Mouse (Mus musculus): ENCODE measurements around the gene Catsper1. TPM values are rescaled to one million over a fixed set of nuclear protein-coding genes. Genes with fewer than 3 reads are reported as not detected.

Gene Catsper1
- polyA plus RNA-seq (2011; ENCODE audit: insufficient read depth, insufficient read length, low read depth, missing spikeins), result not detected in 2 replicates

GRCm38 (mm10) chr19:5335441-5335840 is at the start of gene Catsper1:
Gene Catsper1, plus strand, starts transcription at chr19:5335741.
- TF ChIP-seq EP300 (IDR thresholded peaks at IDR 0.05; ENCODE audit: insufficient read depth, low read depth, low read length) (no peak), POLR2A (IDR thresholded peaks at IDR 0.05; ENCODE audit: insufficient read depth, low read length) (no peak), CTCF (IDR thresholded peaks at IDR 0.05; ENCODE audit: low read depth, low read length) (no peak)

GRCm38 (mm10) chr19:5294972-5295735 is 40.4 kb upstream of the Catsper1 start, which contains the start of gene Sf3b2:
Gene Sf3b2, minus strand, starts transcription at chr19:5295455.
- peak within 1 kb of the TSS; percentile 76 for H3K9ac ChIP-seq (ENCODE audit: low read depth, poor library complexity, severe bottlenecking)
- H3K27me3 ChIP-seq (ENCODE audit: control insufficient read depth, insufficient read depth, low read length, poor library complexity, severe bottlenecking), result no peaks in the 10 kb centered on the region
- no peaks in the 10 kb centered on the region for H3K9me3 ChIP-seq (replicated peaks; ENCODE audit: control insufficient read depth, insufficient read depth, low read length, poor library complexity, severe bottlenecking)
- TF ChIP-seq CTCF (IDR thresholded peaks at IDR 0.05; ENCODE audit: low read depth, low read length), result peak; percentile 54
- TF ChIP-seq EP300 (IDR thresholded peaks at IDR 0.05; ENCODE audit: insufficient read depth, low read depth, low read length), result no peak
- peak; percentile 87 for TF ChIP-seq POLR2A (IDR thresholded peaks at IDR 0.05; ENCODE audit: insufficient read depth, low read length)
- H3K27ac ChIP-seq (ENCODE audit: insufficient read depth, low read length), result peak within 1 kb of the TSS; percentile 68
- peaks cover 27% of the 10 kb centered on the region for H3K36me3 ChIP-seq (ENCODE audit: control insufficient read depth, insufficient read depth, low read length, poor library complexity, severe bottlenecking)
- H3K4me3 ChIP-seq (ENCODE audit: low read depth, low read length), result peak within 1 kb of the TSS; percentile 93
- H3K4me1 ChIP-seq (ENCODE audit: control insufficient read depth, insufficient read depth, low read length), result peaks cover 2% of the 10 kb centered on the region

More at GRCm38 (mm10) chr19:5335441-5335840, at the start of gene Catsper1:
- Histone ChIP-seq H3K27me3 (ENCODE audit: control insufficient read depth, insufficient read depth, low read length, poor library complexity, severe bottlenecking) (no peaks in the 10 kb centered on the region), H3K4me3 (ENCODE audit: low read depth, low read length) (no peak within 1 kb of the TSS), H3K9me3 (replicated peaks; ENCODE audit: control insufficient read depth, insufficient read depth, low read length, poor library complexity, severe bottlenecking) (no peaks in the 10 kb centered on the region), H3K4me1 (ENCODE audit: control insufficient read depth, insufficient read depth, low read length) (no peaks in the 10 kb centered on the region), H3K36me3 (ENCODE audit: control insufficient read depth, insufficient read depth, low read length, poor library complexity, severe bottlenecking) (no peaks in the 10 kb centered on the region), H3K9ac (ENCODE audit: low read depth, poor library complexity, severe bottlenecking) (no peak within 1 kb of the TSS), H3K27ac (ENCODE audit: insufficient read depth, low read length) (no peak within 1 kb of the TSS)

DNA sequence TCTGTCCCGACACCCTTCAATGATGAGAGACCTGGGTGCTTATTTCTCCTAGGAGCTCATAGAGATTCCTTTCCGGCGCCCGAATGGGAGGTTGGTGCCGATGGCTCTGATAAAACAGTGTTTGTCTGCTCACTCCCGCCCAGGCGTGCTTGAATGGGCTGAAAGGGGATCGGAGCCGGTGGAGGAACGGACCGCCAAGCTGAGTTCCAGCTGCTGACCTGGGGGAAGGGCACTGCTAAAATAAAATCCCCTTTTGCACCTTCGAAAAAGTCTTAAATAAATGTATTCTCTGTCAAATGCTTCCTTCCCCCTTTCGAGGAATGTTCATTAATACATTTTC is 39.8 kb upstream of the Catsper1 start:
- Histone ChIP-seq H3K9me3 (replicated peaks; ENCODE audit: control insufficient read depth, insufficient read depth, low read length, poor library complexity, severe bottlenecking) (no peaks in the 10 kb centered on the region), H3K27ac (ENCODE audit: insufficient read depth, low read length) (peak overlapping the region; percentile 68), H3K36me3 (ENCODE audit: control insufficient read depth, insufficient read depth, low read length, poor library complexity, severe bottlenecking) (peaks cover 22% of the 10 kb centered on the region), H3K9ac (ENCODE audit: low read depth, poor library complexity, severe bottlenecking) (peak overlapping the region; percentile 76), H3K27me3 (ENCODE audit: control insufficient read depth, insufficient read depth, low read length, poor library complexity, severe bottlenecking) (no peaks in the 10 kb centered on the region), H3K4me1 (ENCODE audit: control insufficient read depth, insufficient read depth, low read length) (peaks cover 6% of the 10 kb centered on the region), H3K4me3 (ENCODE audit: low read depth, low read length) (peak overlapping the region; percentile 83)
- TF ChIP-seq EP300 (IDR thresholded peaks at IDR 0.05; ENCODE audit: insufficient read depth, low read depth, low read length) (no peak), CTCF (IDR thresholded peaks at IDR 0.05; ENCODE audit: low read depth, low read length) (no peak), POLR2A (IDR thresholded peaks at IDR 0.05; ENCODE audit: insufficient read depth, low read length) (no peak)

- peaks cover 17% of the 10 kb centered on the region for H3K36me3 ChIP-seq (ENCODE audit: control insufficient read depth, insufficient read depth, low read length, poor library complexity, severe bottlenecking)
- TF ChIP-seq EP300 (IDR thresholded peaks at IDR 0.05; ENCODE audit: insufficient read depth, low read depth, low read length) (no peak), POLR2A (IDR thresholded peaks at IDR 0.05; ENCODE audit: insufficient read depth, low read length) (no peak), CTCF (IDR thresholded peaks at IDR 0.05; ENCODE audit: low read depth, low read length) (no peak)
- no peaks in the 10 kb centered on the region for H3K9me3 ChIP-seq (replicated peaks; ENCODE audit: control insufficient read depth, insufficient read depth, low read length, poor library complexity, severe bottlenecking)
- peak overlapping the region; percentile 76; the same call in 1 of the 2 replicates for H3K9ac ChIP-seq (ENCODE audit: low read depth, poor library complexity, severe bottlenecking)
- H3K27me3 ChIP-seq (ENCODE audit: control insufficient read depth, insufficient read depth, low read length, poor library complexity, severe bottlenecking), result no peaks in the 10 kb centered on the region
- no peak overlapping the region for H3K4me3 ChIP-seq (ENCODE audit: low read depth, low read length)
- H3K27ac ChIP-seq (ENCODE audit: insufficient read depth, low read length), result no peak overlapping the region
- peaks cover 9% of the 10 kb centered on the region for H3K4me1 ChIP-seq (ENCODE audit: control insufficient read depth, insufficient read depth, low read length)
These were observed 38.9 kb upstream of the Catsper1 start for GRCm38 (mm10) chr19:5296630-5297029.

- TF ChIP-seq EP300 (IDR thresholded peaks at IDR 0.05; ENCODE audit: insufficient read depth, low read depth, low read length) (no peak), CTCF (IDR thresholded peaks at IDR 0.05; ENCODE audit: low read depth, low read length) (no peak), POLR2A (IDR thresholded peaks at IDR 0.05; ENCODE audit: insufficient read depth, low read length) (peak; percentile 38)
- H3K27ac ChIP-seq (ENCODE audit: insufficient read depth, low read length), result no peak within 1 kb of the TSS
These were observed 37.4 kb upstream of the Catsper1 start, which contains the start of gene Gal3st3 for GRCm38 (mm10) chr19:5297903-5298800. Gene Gal3st3, plus strand, starts transcription at chr19:5298331.

More at GRCm38 (mm10) chr19:5297903-5298800, 37.4 kb upstream of the Catsper1 start, which contains the start of gene Gal3st3:
- Histone ChIP-seq H3K9ac (ENCODE audit: low read depth, poor library complexity, severe bottlenecking) (peak within 1 kb of the TSS; percentile 23), H3K9me3 (replicated peaks; ENCODE audit: control insufficient read depth, insufficient read depth, low read length, poor library complexity, severe bottlenecking) (no peaks in the 10 kb centered on the region), H3K27me3 (ENCODE audit: control insufficient read depth, insufficient read depth, low read length, poor library complexity, severe bottlenecking) (no peaks in the 10 kb centered on the region), H3K4me1 (ENCODE audit: control insufficient read depth, insufficient read depth, low read length) (peaks cover 9% of the 10 kb centered on the region), H3K4me3 (ENCODE audit: low read depth, low read length) (peak within 1 kb of the TSS; percentile 78), H3K36me3 (ENCODE audit: control insufficient read depth, insufficient read depth, low read length, poor library complexity, severe bottlenecking) (peaks cover 5% of the 10 kb centered on the region)

Measured in ES-Bruce4 (cell line).